Comparison of ENCODE assay signal across 8 mouse cellular contexts in the genomic region with DNA sequence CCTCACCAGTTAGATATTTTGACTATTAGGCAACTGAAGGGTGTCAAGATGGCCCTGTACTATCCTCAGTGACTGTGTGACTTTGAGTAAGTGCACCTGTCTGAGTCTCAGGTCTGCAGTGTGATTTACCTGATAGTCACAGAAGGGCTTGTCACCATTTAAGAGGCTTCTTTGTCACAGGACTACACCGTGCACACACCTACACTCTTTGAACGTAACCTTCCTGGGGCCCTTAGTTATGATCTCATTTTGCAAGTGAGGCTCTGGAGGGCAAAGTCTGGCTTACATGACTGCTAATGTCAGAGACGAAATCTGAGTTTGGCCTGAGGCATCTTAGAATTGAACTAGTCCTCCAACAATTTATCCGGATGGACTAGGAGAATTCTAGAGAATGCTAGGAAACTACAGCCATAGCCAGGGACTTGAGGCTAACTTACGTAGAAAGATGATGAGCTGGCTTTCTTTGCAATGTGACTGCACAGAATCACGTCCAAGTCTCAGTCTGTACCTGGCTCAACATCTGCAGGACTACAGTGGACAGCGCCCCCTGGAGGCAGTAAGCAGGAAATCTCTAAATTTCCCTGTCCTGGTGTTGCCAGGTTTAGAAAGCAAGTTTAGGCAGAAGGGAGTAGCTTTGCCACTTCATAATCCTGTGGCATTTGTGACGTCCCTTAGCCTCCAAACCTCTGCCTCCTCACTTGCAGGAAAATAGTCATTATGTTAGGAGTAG. TPM values are rescaled to one million over a fixed set of nuclear protein-coding genes. Genes with fewer than 3 reads are reported as not detected.
DNase-seq lines count a peak whose midpoint lies in the region; ATAC-seq and TF ChIP-seq lines count a peak whose summit lies in the region.

No protein-coding gene starts in this region.

- H3K4me3 ChIP-seq in layer of hippocampus, adult 2 months = no peak overlapping the region

- ATAC-seq in granulocyte monocyte progenitor cell, adult 5-6 weeks (replicated peaks; ENCODE audit: poor library complexity, severe bottlenecking) = peak; percentile 45; the same call in 1 of the 2 replicates

- peak; percentile 10 to 12 for DNase-seq in layer of hippocampus, adult 2 months (ENCODE audit: low spot score in 2 of 2)
- DNase-seq in layer of hippocampus, postnatal 36 days = no peak
- peak; percentile 18 for DNase-seq in MEL-GATA-1-ER (ENCODE audit: extremely low read depth, low read depth)
- DNase-seq in c-Kit-negative CD71-positive TER-119-positive erythroid progenitor cells, embryonic 14.5 days (ENCODE audit: low read depth, low spot score) = peak; percentile 17
- peak; percentile 13 to 14 for DNase-seq in left cerebral cortex, adult 8-10 months (ENCODE audit: low spot score in 2 of 2)
- DNase-seq in natural killer cell, adult 2 months (ENCODE audit: low spot score in 2 of 2) = peak; percentile 32 to 46
- DNase-seq in urinary bladder, postnatal 14 days (ENCODE audit: low spot score) = peak; percentile 35

- H3K27ac ChIP-seq in layer of hippocampus, adult 2 months = no peak overlapping the region

- TF ChIP-seq CTCF in layer of hippocampus, adult 2 months (conservative IDR thresholded peaks at IDR 0.05) = peak; percentile 89

RNA-seq across cellular contexts. Expression of gene Nos2, which starts 2.3 kb away (rescaled TPM):
- under 1 TPM; 0.20 to 0.64 TPM for total RNA-seq in layer of hippocampus, adult 2 months (2021)
- total RNA-seq in layer of hippocampus, postnatal 36 days (2021) = under 1 TPM; 0.37 to 0.51 TPM
- not detected in 2 replicates for total RNA-seq in granulocyte monocyte progenitor cell, adult 5-6 weeks (2014; fragmentation: Nextera tagmentation)
- not detected in 2 replicates for total RNA-seq in granulocyte monocyte progenitor cell, adult 5-6 weeks (2017)
- total RNA-seq in left cerebral cortex, adult 8-10 months (2022) = under 1 TPM; 0.21 to 0.70 (median 0.49) TPM

Comparison
In these comparisons a context has a peak if more than half of its experiments do, and no peak if none do; other contexts are left out.
1. DNase-seq: peak in layer of hippocampus, adult 2 months (2 of 2), MEL-GATA-1-ER (single experiment), c-Kit-negative CD71-positive TER-119-positive erythroid progenitor cells, embryonic 14.5 days (single experiment), left cerebral cortex, adult 8-10 months (2 of 2), natural killer cell, adult 2 months (2 of 2) and urinary bladder, postnatal 14 days (single experiment); none in layer of hippocampus, postnatal 36 days (0 of 2).